Mouse (Mus musculus) hindbrain, embryonic 16.5 days (tissue): ENCODE measurements around the gene Olfr376. TPM values are rescaled to one million over a fixed set of nuclear protein-coding genes. Genes with fewer than 3 reads are reported as not detected.
A peak's percentile ranks its signal among the peaks of the same experiment; 100 is the strongest.

ENCODE experiments used
- ATAC-seq: fragments of 200-750 bp; cut with Nextera tagmentation; 2 replicates; pipeline ENCODE4 v1.8.0; 2017; ENCODE audit warnings: moderate TSS enrichment, moderate library complexity
- H3K27ac ChIP-seq: fragments of 300-500 bp; sonication (generic); 2 replicates; pipeline ENCODE4 v1.5.1; 2014; ENCODE audit warnings: low read depth, mild to moderate bottlenecking, control low read depth, low read length, moderate library complexity
- H3K27me3 ChIP-seq: fragments of 300-500 bp; sonication (generic); replicated peaks from 2 replicates; pipeline ENCODE4 v1.6.1; 2014; ENCODE audit warnings: low read length; ENCODE audit not compliant: control insufficient read depth, insufficient read depth
- H3K36me3 ChIP-seq: fragments of 300-500 bp; sonication (generic); 2 replicates; pipeline ENCODE4 v1.6.1; 2014; ENCODE audit warnings: mild to moderate bottlenecking, low read length, moderate library complexity, mixed read lengths; ENCODE audit not compliant: control insufficient read depth, insufficient read depth
- H3K4me1 ChIP-seq: fragments of 300-500 bp; sonication (generic); 2 replicates; pipeline ENCODE4 v1.6.1; 2014; ENCODE audit warnings: low read depth, low read length; ENCODE audit not compliant: control insufficient read depth, insufficient read depth
- H3K4me2 ChIP-seq: fragments of 300-500 bp; sonication (generic); 2 replicates; pipeline ENCODE4 v1.6.1; 2014; ENCODE audit warnings: mild to moderate bottlenecking, low read length, control low read depth, moderate library complexity
- H3K4me3 ChIP-seq: fragments of 300-500 bp; sonication (generic); 2 replicates; pipeline ENCODE4 v1.5.1; 2014; ENCODE audit warnings: mild to moderate bottlenecking, low read length, control low read depth, moderate library complexity
- H3K9ac ChIP-seq: fragments of 300-500 bp; sonication (generic); 2 replicates; pipeline ENCODE4 v1.6.1; 2014; ENCODE audit warnings: low read depth, mild to moderate bottlenecking, control low read depth, low read length, moderate library complexity
- H3K9me3 ChIP-seq: fragments of 300-500 bp; sonication (generic); 2 replicates; pipeline ENCODE4 v1.6.1; 2014; ENCODE audit warnings: mild to moderate bottlenecking, low read length, moderate library complexity; ENCODE audit not compliant: control insufficient read depth
- WGBS: fragments of 180-500 bp; shearing (Covaris S2); extraction: QIAGEN DNeasy Blood & Tissue Kit; methylation state at CpG from one replicate; pipeline ENCODE4 v1.1.7; 2014; 5-methylcytosine and 5-hydroxymethylcytosine counted together
- polyA plus RNA-seq: library from polyadenylated mRNA; unstranded; fragments of >200 nt; fragmentation: Nextera tagmentation; extraction: Ambion mirVana; gene quantifications from 2 replicates; pipeline ENCODE4 v1.2.1, GENCODE M21; 2015

The Olfr376 gene
- not detected in 2 replicates for polyA plus RNA-seq

- no peak within 1 kb of the TSS for H3K27ac ChIP-seq
- no peak within 1 kb of the TSS for H3K4me3 ChIP-seq
- no peaks in the 10 kb centered on the region; the same call in 1 of the 2 replicates for H3K9me3 ChIP-seq
- no peak within 1 kb of the TSS for H3K9ac ChIP-seq
- H3K27me3 ChIP-seq = no peaks in the 10 kb centered on the region
- WGBS = 76% methylated on average over 2 of the region's 2 CpGs
- no peak within 1 kb of the TSS for H3K4me2 ChIP-seq
- no peaks in the 10 kb centered on the region for H3K4me1 ChIP-seq
- no peak for ATAC-seq
- H3K36me3 ChIP-seq = no peaks in the 10 kb centered on the region
Measured at GRCm38 (mm10) chr11:73370946-73371345, at the start of gene Olfr376. Gene Olfr376, plus strand, starts transcription at chr11:73371246.

GRCm38 (mm10) chr11:73323906-73324830 lies 46.9 kb upstream of the Olfr376 start:
- no peak overlapping the region for H3K27ac ChIP-seq
- no peaks in the 10 kb centered on the region for H3K27me3 ChIP-seq
- H3K9ac ChIP-seq = no peak overlapping the region
- H3K4me1 ChIP-seq = no peaks in the 10 kb centered on the region
- H3K9me3 ChIP-seq = no peaks in the 10 kb centered on the region
- H3K4me3 ChIP-seq = no peak overlapping the region
- H3K36me3 ChIP-seq = no peaks in the 10 kb centered on the region
- H3K4me2 ChIP-seq = no peak overlapping the region
- 70% methylated on average over 9 of the region's 9 CpGs for WGBS
- ATAC-seq = no peak

- no peaks in the 10 kb centered on the region for H3K4me1 ChIP-seq
- no peaks in the 10 kb centered on the region for H3K36me3 ChIP-seq
- H3K9ac ChIP-seq = no peak overlapping the region
- WGBS = 59% methylated on average over 12 of the region's 12 CpGs
- H3K27ac ChIP-seq = no peak overlapping the region
- H3K4me2 ChIP-seq = no peak overlapping the region
- H3K27me3 ChIP-seq = no peaks in the 10 kb centered on the region
- no peak overlapping the region for H3K4me3 ChIP-seq
- no peak for ATAC-seq
- H3K9me3 ChIP-seq = peaks cover 4% of the 10 kb centered on the region; the same call in 1 of the 2 replicates
Measured at GRCm38 (mm10) chr11:73326485-73326886, 44.6 kb upstream of the Olfr376 start.

GRCm38 (mm10) chr11:73327361-73327760 lies 43.7 kb upstream of the Olfr376 start:
- H3K27ac ChIP-seq = no peak overlapping the region
- H3K4me2 ChIP-seq = no peak overlapping the region
- ATAC-seq = peak; percentile 9; the same call in 1 of the 2 replicates
- 57% methylated on average over 4 of the region's 4 CpGs for WGBS
- no peaks in the 10 kb centered on the region for H3K4me1 ChIP-seq
- no peaks in the 10 kb centered on the region for H3K27me3 ChIP-seq
- no peak overlapping the region for H3K9ac ChIP-seq
- no peaks in the 10 kb centered on the region for H3K36me3 ChIP-seq
- no peak overlapping the region for H3K4me3 ChIP-seq
- peaks cover 4% of the 10 kb centered on the region; the same call in 1 of the 2 replicates for H3K9me3 ChIP-seq

- H3K27me3 ChIP-seq = no peaks in the 10 kb centered on the region
- no peak within 1 kb of the TSS for H3K27ac ChIP-seq
- no peak within 1 kb of the TSS for H3K4me2 ChIP-seq
- H3K36me3 ChIP-seq = no peaks in the 10 kb centered on the region
- ATAC-seq = no peak
- no peaks in the 10 kb centered on the region for H3K4me1 ChIP-seq
- no peak within 1 kb of the TSS for H3K9ac ChIP-seq
- H3K4me3 ChIP-seq = no peak within 1 kb of the TSS
- 82% methylated on average over 27 of the region's 27 CpGs for WGBS
- peaks cover 4% of the 10 kb centered on the region; the same call in 1 of the 2 replicates for H3K9me3 ChIP-seq
Measured at GRCm38 (mm10) chr11:73329442-73329841, 41.6 kb upstream of the Olfr376 start, which contains the start of the genes Aspa, Gm49340 and Spata22. Gene Aspa, minus strand, starts transcription at chr11:73329596. Gene Gm49340, plus strand, starts transcription at chr11:73329741. Gene Spata22, plus strand, starts transcription at chr11:73329741.

- no peak overlapping the region for H3K4me3 ChIP-seq
- no peaks in the 10 kb centered on the region for H3K27me3 ChIP-seq
- no peak overlapping the region for H3K27ac ChIP-seq
- no peak overlapping the region for H3K9ac ChIP-seq
- H3K4me1 ChIP-seq = no peaks in the 10 kb centered on the region
- H3K36me3 ChIP-seq = no peaks in the 10 kb centered on the region
- no peak overlapping the region for H3K4me2 ChIP-seq
- 0 out of 2 replicates have a peak, but pooled peaks have one; percentile 67 for ATAC-seq
- peaks cover 4% of the 10 kb centered on the region; the same call in 1 of the 2 replicates for H3K9me3 ChIP-seq
- 64% methylated on average over 2 of the region's 2 CpGs for WGBS
Measured at GRCm38 (mm10) chr11:73333357-73333756, 37.7 kb upstream of the Olfr376 start.

GRCm38 (mm10) chr11:73336919-73337318 lies 34.1 kb upstream of the Olfr376 start:
- H3K27ac ChIP-seq = no peak overlapping the region
- no peaks in the 10 kb centered on the region for H3K4me1 ChIP-seq
- ATAC-seq = no peak
- no peak overlapping the region for H3K4me2 ChIP-seq
- no peaks in the 10 kb centered on the region for H3K27me3 ChIP-seq
- H3K9me3 ChIP-seq = no peaks in the 10 kb centered on the region
- no peaks in the 10 kb centered on the region for H3K36me3 ChIP-seq
- H3K4me3 ChIP-seq = no peak overlapping the region
- no peak overlapping the region for H3K9ac ChIP-seq
- WGBS = 87% methylated on average over 4 of the region's 4 CpGs

- WGBS = 45% methylated on average over 3 of the region's 3 CpGs
- ATAC-seq = no peak
- Histone ChIP-seq H3K36me3 (no peaks in the 10 kb centered on the region), H3K4me1 (no peaks in the 10 kb centered on the region), H3K27ac (no peak within 1 kb of the TSS), H3K4me2 (no peak within 1 kb of the TSS), H3K9ac (no peak within 1 kb of the TSS), H3K27me3 (no peaks in the 10 kb centered on the region), H3K9me3 (no peaks in the 10 kb centered on the region), H3K4me3 (no peak within 1 kb of the TSS)
Measured at GRCm38 (mm10) chr11:73350483-73350882, 20.6 kb upstream of the Olfr376 start, which contains the start of gene Olfr20. Gene Olfr20, plus strand, starts transcription at chr11:73350783.

- no peak overlapping the region for H3K4me3 ChIP-seq
- H3K27ac ChIP-seq = no peak overlapping the region
- H3K9me3 ChIP-seq = no peaks in the 10 kb centered on the region
- no peak overlapping the region for H3K4me2 ChIP-seq
- H3K4me1 ChIP-seq = no peaks in the 10 kb centered on the region
- H3K36me3 ChIP-seq = no peaks in the 10 kb centered on the region
- H3K9ac ChIP-seq = no peak overlapping the region
- no peaks in the 10 kb centered on the region for H3K27me3 ChIP-seq
- 71% methylated on average over 4 of the region's 4 CpGs for WGBS
- ATAC-seq = no peak
Measured at GRCm38 (mm10) chr11:73395374-73395773, 24.3 kb downstream of the Olfr376 start.
